Mouse (Mus musculus): ENCODE results near the gene Nnat.

DNA sequence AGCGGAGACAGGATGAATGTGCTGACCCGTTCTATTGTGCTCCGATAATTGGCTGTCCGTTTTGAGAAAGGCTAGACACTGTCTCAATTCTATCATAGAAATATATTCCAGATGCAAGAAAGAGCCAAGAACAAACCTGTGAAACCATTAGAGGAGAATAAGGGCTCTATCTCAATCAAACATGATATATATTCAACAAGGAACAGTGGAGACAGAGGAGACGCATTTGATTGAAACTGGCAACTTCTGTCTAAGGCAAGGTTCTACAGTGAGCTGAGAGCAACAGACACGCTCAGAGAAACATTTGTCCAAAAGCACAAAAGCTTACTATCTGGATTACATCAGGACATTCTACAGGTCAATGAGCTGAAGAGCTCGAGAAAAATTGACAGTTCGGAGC lies 18.2 kb upstream of the Nnat start:
- no peak for TF ChIP-seq POLR2A (IDR thresholded peaks at IDR 0.05; ENCODE audit: borderline replicate concordance, extremely low read depth, low read depth, low read length)
- no peak for TF ChIP-seq CTCF (IDR thresholded peaks at IDR 0.05; ENCODE audit: insufficient read depth, low read length)

Data from lung, adult 2 months (tissue).